19 mouse cellular contexts compared by ENCODE assay signal in genomic region chr1:73479349-73479920, GRCm38 (mm10).
DNase-seq lines count a peak whose midpoint lies in the region; ATAC-seq and TF ChIP-seq lines count a peak whose summit lies in the region.
"Had no signal": no experiment of that assay in that cellular context is flagged by ENCODE, and none has a peak within 500 bp of the region (broad histone marks: within the 10 kb centered on the region; RNA-seq: fewer than 3 reads in every experiment).

No protein-coding gene starts in this region.

- ATAC-seq in hindbrain, postnatal 0 days: no peak
- ATAC-seq in midbrain, embryonic 13.5 days: no peak

- H3K9me3 ChIP-seq in hindbrain, postnatal 0 days (ENCODE audit: low read length): no peaks in the 10 kb centered on the region
- H3K9me3 ChIP-seq in hindbrain, embryonic 10.5 days: no peaks in the 10 kb centered on the region
- H3K9me3 ChIP-seq in midbrain, embryonic 10.5 days (replicated peaks): no peaks in the 10 kb centered on the region
- no peaks in the 10 kb centered on the region for H3K9me3 ChIP-seq in midbrain, embryonic 13.5 days
- H3K9me3 ChIP-seq: embryonic facial prominence, embryonic 12.5 days; forebrain, embryonic 10.5 days; hindbrain, embryonic 12.5 days; liver, embryonic 13.5 days; midbrain, embryonic 12.5 days had no signal

- DNase-seq in hindbrain, postnatal 0 days (ENCODE audit: low spot score): peak; percentile 2
- no peak for DNase-seq in hindbrain, embryonic 10.5 days (ENCODE audit: low spot score)
- DNase-seq in midbrain, embryonic 10.5 days (ENCODE audit: low spot score): no peak
- peak; percentile 12 to 42 for DNase-seq in kidney, postnatal 25 days
- no peak for DNase-seq in layer of hippocampus, adult 8-10 months (ENCODE audit: low spot score in 2 of 2)
- DNase-seq in left cerebral cortex, adult 9 months (ENCODE audit: low spot score in 2 of 2): no peak
- DNase-seq in spleen, postnatal 4 days (ENCODE audit: low spot score in 2 of 2): no peak
- DNase-seq: cerebellum, adult 18-20 months; gastrocnemius, postnatal 10 days; liver, embryonic 13.5 days; right cerebral cortex, postnatal 25 days; thymus, postnatal 14 days had no signal

- no peak overlapping the region for H3K4me2 ChIP-seq in hindbrain, postnatal 0 days (ENCODE audit: low read depth, low read length)
- H3K4me2 ChIP-seq in midbrain, embryonic 13.5 days (replicated peaks): no peak overlapping the region
- H3K4me2 ChIP-seq: embryonic facial prominence, embryonic 12.5 days; hindbrain, embryonic 12.5 days; liver, embryonic 13.5 days; midbrain, embryonic 12.5 days had no signal

- H3K4me1 ChIP-seq in hindbrain, postnatal 0 days (ENCODE audit: insufficient read depth, low read length): no peaks in the 10 kb centered on the region
- H3K4me1 ChIP-seq in hindbrain, embryonic 10.5 days (replicated peaks): 0 out of 2 replicates have a peak, but pooled peaks cover 6% of the 10 kb centered on the region
- peaks cover 6% of the 10 kb centered on the region for H3K4me1 ChIP-seq in midbrain, embryonic 10.5 days
- no peaks in the 10 kb centered on the region for H3K4me1 ChIP-seq in midbrain, embryonic 13.5 days (replicated peaks)
- H3K4me1 ChIP-seq: hindbrain, embryonic 12.5 days; liver, embryonic 13.5 days; midbrain, embryonic 12.5 days had no signal

- no peaks in the 10 kb centered on the region; the same call in 1 of the 2 replicates for H3K27me3 ChIP-seq in hindbrain, postnatal 0 days (ENCODE audit: insufficient read depth, low read length)
- H3K27me3 ChIP-seq in hindbrain, embryonic 10.5 days (ENCODE audit: insufficient read depth, poor library complexity, severe bottlenecking): no peaks in the 10 kb centered on the region
- no peaks in the 10 kb centered on the region for H3K27me3 ChIP-seq in midbrain, embryonic 10.5 days (ENCODE audit: low read depth, poor library complexity, severe bottlenecking)
- no peaks in the 10 kb centered on the region for H3K27me3 ChIP-seq in midbrain, embryonic 13.5 days
- H3K27me3 ChIP-seq: embryonic facial prominence, embryonic 12.5 days; hindbrain, embryonic 12.5 days; liver, embryonic 13.5 days; midbrain, embryonic 12.5 days had no signal

- no peaks in the 10 kb centered on the region for H3K36me3 ChIP-seq in hindbrain, postnatal 0 days (ENCODE audit: insufficient read depth, low read length)
- no peaks in the 10 kb centered on the region for H3K36me3 ChIP-seq in hindbrain, embryonic 10.5 days
- no peaks in the 10 kb centered on the region for H3K36me3 ChIP-seq in midbrain, embryonic 10.5 days
- H3K36me3 ChIP-seq in midbrain, embryonic 13.5 days: no peaks in the 10 kb centered on the region
- H3K36me3 ChIP-seq: embryonic facial prominence, embryonic 12.5 days; forebrain, embryonic 10.5 days; hindbrain, embryonic 12.5 days; liver, embryonic 13.5 days; midbrain, embryonic 12.5 days had no signal

- no peak overlapping the region for H3K9ac ChIP-seq in hindbrain, postnatal 0 days (replicated peaks; ENCODE audit: low read length)
- H3K9ac ChIP-seq in midbrain, embryonic 13.5 days (replicated peaks): no peak overlapping the region
- H3K9ac ChIP-seq: embryonic facial prominence, embryonic 12.5 days; hindbrain, embryonic 12.5 days; liver, embryonic 13.5 days; midbrain, embryonic 12.5 days had no signal

- no peak overlapping the region for H3K4me3 ChIP-seq in hindbrain, postnatal 0 days (ENCODE audit: low read length)
- H3K4me3 ChIP-seq in hindbrain, embryonic 10.5 days: no peak overlapping the region
- no peak overlapping the region for H3K4me3 ChIP-seq in midbrain, embryonic 10.5 days
- no peak overlapping the region for H3K4me3 ChIP-seq in midbrain, embryonic 13.5 days (replicated peaks)
- H3K4me3 ChIP-seq: embryonic facial prominence, embryonic 12.5 days; forebrain, embryonic 10.5 days; hindbrain, embryonic 12.5 days; liver, embryonic 13.5 days; midbrain, embryonic 12.5 days had no signal

- no peak for TF ChIP-seq CTCF in hindbrain, postnatal 0 days (IDR thresholded peaks at IDR 0.05; ENCODE audit: low read depth)

- H3K27ac ChIP-seq in hindbrain, postnatal 0 days: no peak overlapping the region
- no peak overlapping the region for H3K27ac ChIP-seq in hindbrain, embryonic 10.5 days
- H3K27ac ChIP-seq in midbrain, embryonic 10.5 days (replicated peaks): 0 out of 2 replicates have a peak overlapping the region, but pooled peaks have one; percentile 13
- no peak overlapping the region for H3K27ac ChIP-seq in midbrain, embryonic 13.5 days
- H3K27ac ChIP-seq: embryonic facial prominence, embryonic 12.5 days; forebrain, embryonic 10.5 days; hindbrain, embryonic 12.5 days; liver, embryonic 13.5 days; macrophage; midbrain, embryonic 12.5 days; stomach, postnatal 0 days had no signal

- 50% methylated on average over 4 of the region's 4 CpGs for WGBS in hindbrain, postnatal 0 days
- 54% methylated on average over 4 of the region's 4 CpGs for WGBS in hindbrain, embryonic 10.5 days
- WGBS in midbrain, embryonic 10.5 days: 50% methylated on average over 4 of the region's 4 CpGs
- WGBS in midbrain, embryonic 13.5 days: 54% methylated on average over 4 of the region's 4 CpGs

Comparison
In these comparisons a context has a peak if more than half of its experiments do, and no peak if none do; other contexts are left out.
1. DNase-seq: peak in hindbrain, postnatal 0 days (single experiment) and kidney, postnatal 25 days (2 of 2); none in hindbrain, embryonic 10.5 days (single experiment), midbrain, embryonic 10.5 days (single experiment), layer of hippocampus, adult 8-10 months (0 of 2), left cerebral cortex, adult 9 months (0 of 2) and spleen, postnatal 4 days (0 of 2).